Mouse (Mus musculus) common myeloid progenitor, adult 5-6 weeks (primary cell): Measurements from ENCODE around the gene Xrn1. TPM values are rescaled to one million over a fixed set of nuclear protein-coding genes. Genes with fewer than 3 reads are reported as not detected.
A peak's percentile ranks its signal among the peaks of the same experiment; 100 is the strongest.
"Not testable (repeated sequence)": the region's sequence is repeated elsewhere in the genome, so short reads cannot be mapped to it uniquely, and the experiment has no call there.

Experiments used
- ATAC-seq: replicated peaks from 2 replicates; pipeline ENCODE4 v1.8.0; 2016; ENCODE audit warnings: low read depth, mild to moderate bottlenecking, moderate TSS enrichment, inconsistent platforms; ENCODE audit not compliant: poor library complexity, severe bottlenecking
- total RNA-seq: library from RNA; stranded (forward); fragments of 200-1000, 187-1606 nt; gene quantifications from 2 replicates; pipeline ENCODE4 v1.2.3, GENCODE M21; 2017

The Xrn1 gene
- total RNA-seq: 37.0 and 42.8 TPM in 2 replicates

DNA sequence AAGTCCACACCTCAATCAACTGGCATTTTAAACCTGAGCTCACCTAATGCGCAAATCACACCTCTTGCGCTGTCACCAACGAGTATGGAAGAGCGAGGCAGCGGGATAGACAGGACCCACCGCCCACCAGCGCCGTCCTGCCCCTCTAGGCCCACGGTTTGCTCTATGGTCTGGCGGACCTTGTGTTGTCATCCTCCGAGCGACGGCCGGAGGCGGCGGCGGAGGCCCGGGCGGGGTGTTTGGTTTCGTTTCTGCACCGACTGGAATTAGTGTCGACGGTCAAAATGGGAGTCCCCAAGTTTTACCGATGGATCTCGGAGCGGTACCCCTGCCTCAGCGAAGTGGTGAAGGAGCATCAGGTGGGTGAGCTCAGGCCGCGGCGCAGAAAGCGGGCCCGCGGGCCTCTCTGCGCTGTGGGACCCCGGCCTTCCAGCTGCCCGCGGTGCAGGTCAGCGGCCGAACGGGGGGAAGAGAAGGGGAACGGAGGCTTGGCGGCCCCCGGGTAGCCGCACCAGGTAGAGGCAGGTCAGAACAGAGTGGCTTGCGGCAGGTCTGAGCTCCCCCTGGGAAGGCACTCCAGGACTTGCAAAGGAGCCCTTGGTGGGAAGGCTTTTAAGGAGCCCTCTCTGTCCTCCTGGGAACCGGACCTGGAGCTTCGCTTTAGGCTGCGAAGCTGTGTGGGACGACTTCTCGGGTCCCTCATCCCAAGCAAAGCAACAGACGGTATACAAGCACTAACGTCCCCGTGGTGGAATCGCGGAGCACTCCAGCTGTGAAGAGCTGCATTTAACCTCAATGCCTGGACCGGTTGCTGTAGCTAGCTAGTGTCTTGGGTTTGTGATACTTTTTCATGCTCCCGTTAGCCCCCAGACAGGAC lies at the start of gene Xrn1:
Gene Xrn1, plus strand, starts transcription at position 176 of the 877 bp plus-strand sequence.
- peak; percentile 99 for ATAC-seq

DNA sequence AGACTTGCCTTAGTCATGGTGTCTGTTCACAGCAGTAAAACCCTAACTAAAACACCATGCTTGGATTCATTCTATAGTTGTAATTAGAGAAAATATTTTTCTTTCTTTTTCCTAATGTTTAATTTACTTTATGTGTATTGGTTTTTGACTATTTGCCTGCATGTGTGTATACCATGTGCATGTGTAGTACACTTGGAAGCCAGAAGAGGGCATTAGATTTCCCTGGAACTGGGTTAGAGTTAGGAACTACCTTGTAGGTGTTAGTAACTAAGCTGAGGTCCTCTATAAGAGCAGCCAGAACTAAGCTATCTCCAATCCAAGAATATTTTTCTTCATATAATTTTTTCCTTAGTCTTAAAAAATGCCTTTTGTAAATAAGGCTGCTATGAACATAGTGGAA lies 21.7 kb upstream of the Xrn1 start:
- no peak for ATAC-seq

DNA sequence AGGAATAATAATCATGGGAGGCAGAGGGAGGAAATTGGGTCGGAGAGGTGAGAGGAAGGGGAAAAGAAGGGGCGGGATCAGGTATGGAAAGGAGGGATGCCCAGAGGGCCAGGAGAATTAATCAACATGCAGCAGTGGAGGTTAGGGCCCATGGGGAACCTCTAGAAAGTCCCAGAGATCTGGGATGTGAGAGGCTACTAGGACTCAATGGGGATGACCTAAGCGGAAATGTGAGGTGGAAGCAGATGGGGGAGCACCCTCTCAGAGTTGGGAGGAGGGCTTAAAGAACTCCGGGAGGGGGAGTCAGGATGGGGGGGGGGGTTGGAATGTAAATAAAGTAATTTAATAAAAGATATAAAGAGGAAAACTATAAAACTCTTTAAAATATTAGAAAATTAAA lies 902 bp upstream of the Xrn1 start:
- ATAC-seq: no peak

DNA sequence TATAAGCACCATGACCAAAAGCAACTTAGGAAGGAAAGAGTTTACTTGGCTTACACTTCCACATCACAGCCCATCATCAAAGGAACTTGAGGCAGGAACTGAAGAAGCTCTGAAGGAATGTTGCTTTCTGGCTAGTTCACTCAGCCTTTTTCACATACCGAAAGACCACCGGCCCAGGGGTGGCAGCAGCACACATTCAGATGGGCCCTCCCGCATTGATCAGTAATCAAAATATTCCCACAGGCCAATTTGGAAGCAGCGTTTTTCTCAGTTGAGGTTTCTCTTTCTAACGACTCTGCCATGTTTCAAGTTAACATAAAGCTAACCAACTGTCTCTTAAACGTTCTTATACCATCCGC lies 355 bp upstream of the Xrn1 start:
- ATAC-seq: peak; percentile 20; the same call in 1 of the 2 replicates

DNA sequence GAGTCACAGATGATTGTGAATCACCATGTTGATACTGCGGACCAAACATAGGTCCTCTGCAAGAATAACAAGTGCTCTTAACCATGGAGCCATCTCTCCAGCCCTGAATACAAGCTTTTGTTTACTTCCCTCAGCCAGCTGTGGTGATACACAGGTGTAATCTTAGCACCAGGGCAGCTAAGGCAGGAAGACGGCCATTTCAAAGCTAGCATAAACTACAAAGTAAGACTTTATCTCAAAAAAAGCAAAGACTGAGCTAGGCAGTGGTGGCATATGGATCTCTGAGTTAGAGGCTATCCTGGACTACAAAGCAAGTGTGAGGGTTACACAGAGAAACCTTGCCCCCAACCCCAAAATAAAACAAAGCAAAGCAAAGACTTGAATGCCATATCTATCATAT lies 3.1 kb downstream of the Xrn1 start:
- no peak for ATAC-seq

DNA sequence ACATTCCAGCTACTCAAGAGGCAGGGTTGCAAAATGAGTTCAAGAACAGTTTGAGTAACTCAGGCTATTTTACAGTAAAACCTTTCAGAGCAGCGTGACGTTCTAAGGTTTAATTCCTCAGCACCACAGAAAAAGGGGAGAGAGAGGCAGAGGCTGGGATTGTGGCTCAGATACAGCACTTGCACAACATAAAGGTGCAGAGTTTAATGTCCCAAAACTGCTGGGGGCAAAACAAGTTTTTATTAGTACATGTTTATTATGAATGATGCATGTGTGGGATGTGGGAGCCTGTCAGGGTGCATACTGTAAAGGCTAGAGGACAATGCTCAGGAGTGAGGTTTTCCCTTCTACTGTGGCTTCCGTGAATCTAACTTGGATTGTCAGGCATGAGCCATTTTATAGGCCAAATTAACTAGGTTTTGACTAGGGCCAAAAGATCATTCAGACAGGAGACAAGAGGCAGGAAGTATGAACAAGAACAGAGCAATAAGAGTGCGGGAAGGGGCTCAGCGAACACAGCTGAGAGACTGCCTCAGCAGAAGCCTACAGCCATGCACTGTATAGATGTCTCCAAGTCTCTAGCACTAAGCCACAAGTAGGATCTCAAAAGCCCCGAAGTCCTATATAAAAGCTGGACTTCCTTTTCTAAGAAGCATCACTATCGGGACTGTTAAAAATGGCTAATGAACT lies 3.6 kb downstream of the Xrn1 start:
- no peak for ATAC-seq

DNA sequence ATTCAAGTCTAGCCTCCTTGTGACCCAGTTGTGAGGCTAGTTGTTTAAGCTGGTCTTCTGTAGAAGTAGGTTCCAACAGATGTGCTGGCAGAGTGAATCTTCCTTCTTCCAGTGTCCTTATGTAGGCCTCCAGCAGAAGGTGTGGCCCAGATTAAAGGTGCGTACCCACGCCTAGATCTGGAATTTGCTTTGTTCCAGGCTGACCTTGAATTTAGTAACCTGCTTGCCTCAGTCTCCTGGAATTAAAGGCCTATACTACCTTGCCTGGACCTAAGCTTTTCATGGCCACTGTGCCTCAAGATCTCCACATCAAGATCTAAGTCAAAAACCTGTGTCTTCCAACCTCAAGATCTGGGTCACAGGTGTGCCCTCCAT lies 4.2 kb downstream of the Xrn1 start:
- not testable (repeated sequence) for ATAC-seq

DNA sequence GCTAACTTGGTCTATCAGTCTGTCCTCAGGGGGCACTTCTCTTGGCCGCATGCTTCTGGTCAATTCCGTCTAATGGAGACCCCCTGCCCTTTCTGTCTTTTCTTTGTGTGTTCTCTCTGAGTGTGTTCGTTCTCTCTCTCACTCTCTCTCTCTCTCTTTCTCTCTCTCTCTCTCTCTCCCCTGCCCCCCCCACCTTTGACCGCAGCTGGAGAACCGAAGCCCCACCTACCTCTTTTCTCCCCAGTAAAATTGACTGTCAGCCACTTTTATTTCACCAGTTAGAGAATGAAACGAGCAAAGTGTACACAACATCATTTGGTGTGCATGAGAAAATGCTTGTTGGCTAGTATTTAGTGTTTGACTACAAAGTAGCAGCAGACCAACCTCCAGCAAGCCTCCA lies 4.7 kb downstream of the Xrn1 start:
- ATAC-seq: no peak

DNA sequence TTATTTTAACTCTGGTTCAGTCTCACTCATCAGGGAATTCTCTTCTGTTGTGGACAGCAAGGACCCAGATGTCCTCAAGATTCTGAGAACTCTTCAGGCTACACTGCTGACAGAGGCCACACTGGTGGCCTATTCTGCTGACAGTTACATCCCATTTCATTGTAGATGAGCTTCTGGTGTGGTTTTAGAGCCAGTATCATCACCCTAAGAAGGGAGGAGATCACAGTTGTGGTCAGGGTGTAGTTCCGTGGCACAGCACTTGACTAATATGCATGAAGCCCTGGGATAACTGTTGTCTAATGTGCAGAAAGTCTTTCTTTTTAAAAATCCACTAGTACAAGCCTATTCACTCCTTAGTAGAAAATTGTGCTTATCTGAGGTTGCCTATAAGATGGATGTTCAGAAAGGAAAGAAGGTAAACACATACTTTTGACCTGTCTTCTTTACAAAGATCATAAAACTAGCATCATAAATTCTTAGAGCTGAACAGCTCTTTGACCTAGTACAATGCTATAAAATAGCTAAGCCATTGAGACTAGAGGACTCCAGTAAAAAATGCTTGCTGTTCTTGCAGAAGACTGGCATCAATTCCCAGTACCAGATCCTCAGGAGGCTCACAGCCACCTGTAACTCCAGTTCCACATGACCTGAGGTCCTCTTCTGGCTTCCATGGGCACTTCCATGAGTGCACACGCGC lies 5.3 kb downstream of the Xrn1 start:
- 0 out of 2 replicates have a peak, but pooled peaks have one; percentile 48 for ATAC-seq

DNA sequence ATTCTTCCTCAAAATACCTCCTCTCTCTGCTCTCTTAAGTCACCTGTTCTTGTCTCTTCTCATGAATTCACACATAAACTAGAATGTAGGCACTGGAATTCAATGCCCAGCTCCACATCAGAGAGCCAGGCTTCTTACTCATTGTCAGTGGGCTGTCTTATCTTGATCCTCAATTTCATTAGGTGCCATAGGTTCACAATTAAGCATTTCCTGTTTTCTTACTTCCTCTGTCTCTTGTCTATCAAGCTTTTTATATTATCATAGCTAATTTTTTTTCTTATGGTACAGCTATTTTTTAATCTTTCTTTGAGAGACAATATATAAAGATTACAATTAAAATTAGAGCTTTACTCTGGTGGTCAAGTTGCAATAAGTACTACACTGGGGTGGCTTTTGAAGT lies 6.5 kb downstream of the Xrn1 start:
- 0 out of 2 replicates have a peak, but pooled peaks have one; percentile 45 for ATAC-seq

DNA sequence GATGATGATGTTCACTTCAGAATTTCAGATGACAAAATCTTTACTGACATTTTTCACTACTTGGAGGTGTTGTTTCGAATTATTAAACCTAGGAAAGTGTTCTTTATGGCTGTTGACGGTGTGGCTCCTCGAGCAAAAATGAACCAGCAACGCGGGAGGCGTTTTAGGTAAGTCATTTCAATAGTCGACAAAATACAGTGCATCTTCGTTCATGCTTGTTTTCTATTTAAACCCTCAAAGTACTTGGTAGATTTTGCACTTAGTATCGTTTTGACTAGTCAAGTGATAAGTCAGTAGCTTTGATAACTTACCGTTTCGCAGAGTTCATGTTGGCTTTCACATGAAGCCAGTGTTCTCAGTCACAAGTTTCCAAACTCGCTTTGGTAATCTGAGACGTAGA lies 9.5 kb downstream of the Xrn1 start:
- ATAC-seq: no peak

DNA sequence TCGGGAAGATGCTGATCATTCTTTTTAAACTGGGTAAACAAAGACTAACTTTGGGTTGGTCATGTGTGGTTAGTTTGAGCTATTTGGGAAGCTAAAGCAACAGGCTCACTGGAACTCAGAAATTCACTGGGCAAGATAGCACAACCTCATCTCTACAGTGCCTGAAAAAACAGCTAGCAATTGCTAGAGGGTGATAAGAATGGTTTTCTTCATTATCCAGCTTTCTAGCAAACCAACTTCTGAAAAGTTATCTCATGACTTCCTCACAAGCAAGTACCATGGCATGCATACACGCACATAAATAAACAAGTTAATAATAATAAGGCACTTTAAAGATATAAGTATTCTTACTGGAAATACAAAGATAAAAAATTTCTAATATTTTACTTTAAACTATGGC lies 23.7 kb downstream of the Xrn1 start:
- no peak for ATAC-seq

DNA sequence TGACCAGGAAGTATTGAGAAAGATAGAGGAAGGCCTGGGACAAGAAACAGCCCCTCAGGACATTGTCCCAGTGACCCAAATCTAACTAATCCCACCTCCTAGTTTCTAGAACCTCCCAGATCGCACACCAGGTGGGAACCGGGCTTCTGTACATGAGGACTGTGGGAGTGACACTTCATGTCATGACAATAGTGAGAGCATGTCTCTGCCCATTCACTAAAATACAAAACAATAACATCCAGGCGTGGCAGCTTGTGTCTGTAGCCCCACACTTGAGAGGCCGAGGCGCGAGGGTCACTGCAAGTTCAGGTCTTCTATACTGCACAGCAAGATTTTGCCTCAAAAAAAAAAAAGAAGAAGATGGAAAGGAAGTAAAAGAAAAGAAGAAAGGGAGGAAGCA lies 25.3 kb downstream of the Xrn1 start:
- ATAC-seq: no peak

DNA sequence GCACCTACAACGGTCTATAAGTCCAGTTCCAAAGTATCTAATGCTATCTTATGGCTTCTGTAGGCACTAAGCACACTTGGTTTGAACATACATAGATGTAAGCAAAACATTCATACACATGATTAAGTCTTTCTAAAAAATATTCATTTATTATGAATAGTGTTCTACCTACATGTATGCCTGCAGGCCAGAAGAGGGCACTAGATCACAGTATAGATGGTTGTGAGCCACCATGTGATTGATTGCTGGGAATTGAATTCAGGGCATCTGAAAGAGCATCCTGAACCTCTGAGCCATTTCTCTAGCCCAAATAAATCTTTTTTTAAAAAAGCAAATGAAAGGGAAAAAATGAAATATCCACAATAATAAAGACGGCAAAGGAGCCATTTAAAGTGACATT lies 37.7 kb downstream of the Xrn1 start:
- no peak for ATAC-seq

DNA sequence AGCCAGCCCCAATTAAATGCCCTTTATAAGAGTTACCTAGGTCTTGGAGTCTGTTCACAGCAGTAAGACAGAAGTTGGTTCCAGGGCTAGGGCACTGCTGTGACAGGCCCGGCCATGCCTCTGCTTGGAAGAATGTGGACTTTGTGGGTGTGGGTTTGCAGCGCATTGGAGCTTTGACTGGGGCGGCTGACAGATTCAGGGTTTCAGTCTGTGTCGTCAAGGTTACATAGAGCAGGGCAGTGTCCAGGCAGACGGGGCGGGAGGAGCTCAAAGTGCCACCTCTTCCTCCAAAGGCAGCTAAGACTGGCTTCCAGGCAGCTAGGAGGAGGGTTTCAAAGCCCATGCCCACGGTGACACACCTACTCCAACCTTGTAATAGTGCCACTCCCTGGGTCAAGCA lies 49.9 kb downstream of the Xrn1 start:
- no peak for ATAC-seq

DNA sequence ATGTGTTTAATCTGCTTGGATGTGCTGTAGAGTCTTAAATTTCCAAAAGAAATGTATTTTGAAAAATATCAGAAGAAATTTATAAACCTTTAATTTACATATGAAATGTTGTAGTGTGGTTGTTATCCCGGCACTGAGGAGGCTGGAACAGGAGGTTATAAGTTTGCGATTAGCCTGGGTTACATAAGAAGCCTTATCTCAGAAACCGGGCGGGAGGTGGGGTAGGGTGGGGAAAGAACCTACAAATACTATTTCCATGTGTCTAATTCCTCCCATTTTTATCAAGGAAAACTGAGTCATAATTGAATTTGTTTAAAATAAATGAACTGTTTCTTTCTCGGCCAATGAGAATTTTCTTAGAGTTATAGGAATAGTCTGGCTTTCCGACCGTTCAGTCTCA lies 56.1 kb downstream of the Xrn1 start:
- ATAC-seq: no peak

DNA sequence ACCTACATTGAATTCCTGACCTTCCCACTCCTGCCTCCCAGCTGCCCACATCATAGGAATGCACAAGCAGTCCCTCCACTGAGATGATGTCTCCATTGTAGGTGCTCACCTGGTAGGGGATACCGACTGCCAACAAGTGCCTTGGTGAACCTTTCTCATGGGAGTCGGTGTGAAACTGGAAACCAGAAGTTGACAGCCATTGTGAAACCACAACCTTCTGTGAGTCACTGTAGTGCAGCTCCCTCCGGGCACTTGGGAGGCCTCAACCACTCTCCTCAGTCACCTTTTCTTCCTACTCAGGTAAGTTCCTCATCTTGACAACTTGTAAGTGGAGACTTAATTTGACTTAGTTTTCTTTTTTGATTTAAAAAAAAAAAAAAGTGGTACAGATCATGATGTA lies 69.4 kb downstream of the Xrn1 start:
- peak; percentile 60; the same call in 1 of the 2 replicates for ATAC-seq

DNA sequence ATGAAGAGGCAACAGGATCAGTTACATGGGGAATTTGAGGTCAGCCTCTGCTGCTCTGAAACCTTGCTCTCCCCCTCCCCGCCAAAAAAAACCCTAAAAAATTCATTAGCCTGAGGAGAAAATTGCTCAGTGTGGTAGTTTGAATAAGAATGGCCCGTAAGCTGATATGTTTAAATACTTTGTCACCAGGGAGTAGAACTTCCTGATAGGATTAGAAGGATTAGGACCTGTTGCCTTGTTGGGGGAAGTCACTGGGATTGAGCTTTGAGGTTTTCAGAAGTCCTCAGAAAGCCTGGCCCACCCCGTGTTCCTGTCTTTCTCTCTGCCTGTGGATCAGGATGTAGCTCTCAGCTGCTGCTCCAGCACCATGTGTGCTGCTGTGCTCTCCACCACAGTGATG lies 73.4 kb downstream of the Xrn1 start:
- no peak for ATAC-seq

DNA sequence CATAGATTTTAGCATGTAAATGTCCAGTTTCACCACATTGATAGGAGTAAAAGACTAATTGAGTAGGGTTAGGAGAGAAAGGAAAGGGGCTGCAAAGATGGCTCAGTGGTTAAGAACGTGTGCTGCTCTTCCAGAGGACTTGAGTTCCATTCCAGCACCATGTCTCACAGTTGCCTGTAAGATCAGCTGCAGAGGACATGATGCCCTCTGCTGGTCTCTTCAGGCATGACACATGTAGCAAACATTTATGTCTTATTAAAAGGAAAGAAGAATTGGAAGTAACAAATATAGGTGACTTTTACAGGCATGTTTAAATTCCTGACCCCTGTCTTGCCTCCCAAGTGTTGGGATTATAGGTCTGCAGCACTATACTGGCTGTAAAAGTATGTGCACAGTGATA lies 74.3 kb downstream of the Xrn1 start:
- peak; percentile 68; the same call in 1 of the 2 replicates for ATAC-seq

DNA sequence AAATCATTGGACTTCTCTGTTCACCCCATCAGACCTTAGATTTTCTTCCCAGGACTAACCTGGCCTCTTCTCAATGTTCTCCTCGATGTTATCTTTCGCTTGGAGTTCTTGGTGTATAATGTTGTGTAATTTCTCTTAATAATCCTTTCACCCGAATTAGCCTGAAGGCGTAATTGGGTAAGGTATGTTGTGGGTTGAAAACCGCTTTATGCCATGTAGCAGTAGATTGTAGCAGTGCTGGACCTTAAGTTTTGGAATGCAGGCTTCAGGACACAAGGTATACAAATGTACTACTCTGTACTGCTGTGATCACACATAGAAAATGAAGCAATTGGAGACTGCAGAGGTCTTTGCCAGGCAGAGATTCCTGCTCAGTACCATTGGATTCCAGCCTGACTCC lies 75.3 kb downstream of the Xrn1 start:
- ATAC-seq: no peak
